Mouse (Mus musculus): ENCODE results near the gene Supt3.
A peak's percentile ranks its signal among the peaks of the same experiment; 100 is the strongest.

Supt3 gene

DNA sequence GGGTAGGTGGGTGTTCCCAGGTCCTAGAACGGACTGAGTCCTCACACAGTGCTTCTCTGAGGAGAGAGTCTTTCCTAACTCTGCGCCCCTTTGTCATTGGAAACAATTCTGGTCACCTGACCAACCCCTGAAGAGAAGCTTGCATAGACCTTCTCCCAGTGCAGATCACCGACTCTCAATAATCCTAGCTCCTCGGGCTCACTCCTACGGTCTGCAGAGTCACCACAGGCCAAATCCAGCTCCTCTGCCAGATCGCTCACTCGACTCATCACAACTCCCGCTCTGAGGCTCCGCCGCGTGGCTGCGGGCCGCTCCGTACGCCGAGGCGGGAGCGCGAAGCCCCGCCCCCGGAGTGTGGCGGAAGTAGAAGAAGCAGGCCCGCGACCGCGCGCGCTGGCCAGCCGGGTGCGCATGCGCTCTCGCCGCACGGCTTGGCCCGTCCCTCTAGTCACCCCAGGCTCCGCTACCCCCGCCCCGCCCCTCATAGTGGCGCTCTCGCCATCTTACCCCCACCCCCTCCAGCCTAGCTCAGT, at the start of gene Supt3:
Supt3 (plus strand) TSS at position 415 of the 533 bp plus-strand sequence.
- DNase-seq (ENCODE audit: low spot score in 2 of 2) = peak; percentile 92 to 94

DNA sequence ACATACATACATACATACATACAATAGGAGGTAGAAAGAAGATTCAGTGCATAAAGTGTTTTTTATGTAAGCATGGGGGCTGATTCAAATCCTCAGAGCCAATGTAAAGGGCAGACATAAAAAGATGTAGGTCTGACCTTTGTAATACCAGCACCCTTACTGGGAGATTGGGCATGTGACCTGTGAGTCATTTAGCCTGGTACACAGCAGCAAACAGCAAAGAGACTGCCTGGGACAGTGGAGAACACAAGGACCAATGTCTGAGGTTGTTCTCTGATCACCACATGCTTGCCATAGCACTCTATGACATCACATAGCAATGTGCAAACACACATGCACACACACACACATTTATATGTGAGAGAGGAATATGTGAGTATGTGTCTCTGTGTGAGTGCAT, 49.3 kb upstream of the Supt3 start:
- no peak for DNase-seq (ENCODE audit: low spot score in 2 of 2)

DNA sequence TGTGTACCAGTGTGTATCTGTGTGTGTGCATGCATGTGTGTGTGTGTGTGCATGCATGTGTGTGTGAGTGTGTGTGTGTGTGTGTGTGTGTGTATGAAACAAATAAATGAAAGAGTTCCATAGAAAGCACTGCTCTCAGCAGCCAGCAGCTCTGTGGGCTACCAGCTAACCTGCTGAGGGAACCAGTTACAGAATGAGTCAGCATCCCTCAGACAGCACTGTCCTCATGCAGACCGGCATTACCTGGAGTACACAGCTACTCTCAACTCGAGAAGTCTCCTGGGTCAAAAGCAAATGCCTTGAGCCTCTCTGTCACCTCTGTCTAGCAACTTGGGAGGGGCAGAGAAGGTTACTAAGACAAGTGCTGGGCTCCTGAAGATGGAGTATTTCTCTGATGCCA, 48.5 kb upstream of the Supt3 start:
- DNase-seq (ENCODE audit: low spot score in 2 of 2) = no peak

DNA sequence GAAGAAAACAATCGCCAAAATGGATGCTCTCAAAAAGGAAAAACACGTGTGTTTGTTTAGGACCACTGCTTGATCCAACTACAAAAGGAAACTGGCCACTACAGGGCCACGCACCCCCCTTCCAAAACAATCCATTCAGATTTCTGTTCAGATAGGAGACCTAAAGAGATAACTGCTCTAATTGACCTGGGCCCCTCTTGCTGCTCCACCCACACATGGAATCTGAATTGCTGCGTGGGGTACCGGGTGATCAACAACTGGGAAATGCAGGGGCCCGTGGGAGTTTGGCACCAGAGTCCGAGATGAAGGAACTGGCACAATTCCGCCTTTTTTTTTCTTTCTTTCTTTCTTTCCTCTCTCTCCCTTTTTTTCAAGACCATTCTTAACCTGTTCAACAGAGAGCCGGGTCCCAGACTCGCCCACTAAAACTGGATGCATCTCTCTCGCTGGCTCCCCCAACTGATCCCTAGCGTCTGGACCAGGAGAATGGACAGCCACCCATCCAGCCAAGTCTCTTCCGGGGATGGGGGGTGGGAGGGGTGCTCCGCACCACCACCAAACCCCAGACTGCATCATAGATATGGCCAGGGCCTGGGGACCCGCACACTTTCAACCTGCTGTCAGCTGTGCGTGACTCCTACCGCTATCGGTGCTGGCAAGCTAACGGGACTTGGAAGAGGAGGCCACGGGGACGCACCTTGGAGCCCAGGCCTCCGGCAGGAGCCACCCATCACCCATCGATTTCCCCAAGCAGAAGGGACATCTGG, 43.2 kb upstream of the Supt3 start:
- no peak for DNase-seq (ENCODE audit: low spot score in 2 of 2)

DNA sequence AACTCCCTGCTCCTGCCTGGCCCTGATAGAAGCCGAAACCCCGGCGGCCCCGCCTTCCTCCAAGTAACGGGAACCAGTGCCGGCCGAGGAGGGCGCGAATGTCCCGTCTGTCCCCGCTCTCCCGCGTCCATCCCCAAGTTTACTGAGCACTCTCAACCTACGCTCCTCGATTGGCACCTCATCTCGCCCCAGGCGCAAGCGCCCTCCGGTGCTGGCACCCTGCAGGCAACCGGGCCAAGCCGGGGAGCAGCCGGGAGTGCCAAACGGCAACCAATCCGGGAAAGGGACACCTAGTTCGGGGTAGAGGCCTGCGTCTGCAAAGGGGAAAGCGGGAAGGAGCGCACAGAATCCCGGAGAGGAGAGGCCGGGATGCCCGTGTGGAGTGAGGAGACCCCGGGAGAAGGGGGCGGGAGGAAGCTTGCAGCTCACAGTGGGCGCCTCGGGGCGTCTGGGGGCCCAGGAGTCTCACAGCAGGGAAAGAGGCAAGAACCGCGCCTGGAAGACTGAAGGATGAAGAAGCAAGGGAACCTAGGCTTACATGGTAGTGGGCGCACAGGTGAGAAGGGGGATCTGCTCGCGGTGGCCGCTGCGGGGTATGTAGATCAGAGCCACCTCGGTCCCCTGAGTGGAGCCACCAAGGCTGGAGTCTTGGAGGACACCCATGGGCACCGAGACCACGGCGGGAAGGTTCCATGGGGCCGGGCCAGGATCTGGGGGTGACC, 42.3 kb upstream of the Supt3 start:
- peak in 1 of 2 experiments; percentile 28 for DNase-seq (ENCODE audit: low spot score in 2 of 2)

DNA sequence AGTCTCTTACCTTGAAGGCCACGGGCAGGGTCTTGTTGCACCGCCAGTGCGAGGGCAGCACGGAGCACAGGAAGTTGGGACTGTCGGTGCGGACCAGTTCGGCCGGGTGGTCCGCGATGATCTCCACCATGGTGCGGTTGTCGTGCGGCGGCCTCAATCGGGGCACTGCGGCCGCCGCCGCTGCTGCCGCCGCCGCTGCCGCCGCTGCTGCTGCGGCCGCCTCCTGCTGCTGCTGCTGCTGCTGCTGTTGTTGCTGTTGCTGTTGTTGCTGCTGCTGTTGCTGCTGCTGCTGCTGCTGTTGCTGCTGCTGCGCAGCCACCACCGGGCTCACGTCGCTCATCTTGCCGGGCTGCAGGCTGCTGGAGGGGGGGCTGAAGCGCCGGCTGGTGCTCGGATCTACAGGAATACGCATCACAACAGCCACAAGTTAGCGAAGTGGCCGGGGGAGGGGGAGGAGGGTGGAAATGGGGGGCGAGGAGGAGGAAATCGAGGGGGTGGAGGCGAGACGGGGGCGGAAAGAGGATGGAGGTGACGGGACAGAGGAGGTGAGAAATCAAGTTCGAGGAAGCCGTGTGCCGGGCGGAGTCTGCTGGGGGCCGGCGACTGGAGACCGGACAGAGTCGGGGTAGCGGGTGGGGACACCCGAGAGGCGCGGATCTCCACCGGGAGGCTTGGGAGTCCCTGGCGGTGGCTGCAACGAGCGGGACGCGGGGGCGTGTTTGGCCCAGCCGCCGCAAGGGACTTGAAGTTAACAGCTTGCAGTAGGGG, 41.5 kb upstream of the Supt3 start:
- DNase-seq (ENCODE audit: low spot score in 2 of 2) = peak in 1 of 2 experiments; percentile 32

DNA sequence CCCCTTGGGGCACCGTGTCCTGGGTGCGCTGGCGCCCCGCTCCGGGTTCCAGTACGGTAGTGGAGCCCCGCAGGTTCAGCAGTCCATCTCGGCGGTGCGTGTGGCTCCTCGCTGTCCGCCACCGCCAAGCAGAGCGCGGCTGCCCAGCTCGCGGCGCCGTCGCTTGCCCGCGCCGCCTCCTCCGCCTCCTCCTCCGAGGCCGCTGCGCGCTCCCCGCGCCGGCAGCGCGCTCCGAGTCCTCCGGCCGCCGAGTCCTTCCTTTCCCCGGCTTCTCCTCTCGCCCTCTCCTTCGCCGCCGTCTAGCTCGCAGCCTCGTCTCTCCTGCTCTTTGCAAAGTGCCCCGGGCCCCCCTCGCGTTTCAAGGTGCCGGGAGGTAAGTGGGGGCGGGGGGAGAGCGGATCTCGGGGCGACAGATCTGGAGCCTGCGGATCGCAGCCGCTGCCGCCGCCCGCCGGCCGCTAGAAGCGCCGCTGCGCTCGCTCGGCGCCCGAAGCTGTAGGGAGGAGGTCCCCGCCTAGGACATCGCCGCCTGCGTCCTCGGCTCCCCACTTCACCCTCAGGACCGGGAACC, 40.9 kb upstream of the Supt3 start:
- DNase-seq (ENCODE audit: low spot score in 2 of 2) = peak; percentile 33 to 66

DNA sequence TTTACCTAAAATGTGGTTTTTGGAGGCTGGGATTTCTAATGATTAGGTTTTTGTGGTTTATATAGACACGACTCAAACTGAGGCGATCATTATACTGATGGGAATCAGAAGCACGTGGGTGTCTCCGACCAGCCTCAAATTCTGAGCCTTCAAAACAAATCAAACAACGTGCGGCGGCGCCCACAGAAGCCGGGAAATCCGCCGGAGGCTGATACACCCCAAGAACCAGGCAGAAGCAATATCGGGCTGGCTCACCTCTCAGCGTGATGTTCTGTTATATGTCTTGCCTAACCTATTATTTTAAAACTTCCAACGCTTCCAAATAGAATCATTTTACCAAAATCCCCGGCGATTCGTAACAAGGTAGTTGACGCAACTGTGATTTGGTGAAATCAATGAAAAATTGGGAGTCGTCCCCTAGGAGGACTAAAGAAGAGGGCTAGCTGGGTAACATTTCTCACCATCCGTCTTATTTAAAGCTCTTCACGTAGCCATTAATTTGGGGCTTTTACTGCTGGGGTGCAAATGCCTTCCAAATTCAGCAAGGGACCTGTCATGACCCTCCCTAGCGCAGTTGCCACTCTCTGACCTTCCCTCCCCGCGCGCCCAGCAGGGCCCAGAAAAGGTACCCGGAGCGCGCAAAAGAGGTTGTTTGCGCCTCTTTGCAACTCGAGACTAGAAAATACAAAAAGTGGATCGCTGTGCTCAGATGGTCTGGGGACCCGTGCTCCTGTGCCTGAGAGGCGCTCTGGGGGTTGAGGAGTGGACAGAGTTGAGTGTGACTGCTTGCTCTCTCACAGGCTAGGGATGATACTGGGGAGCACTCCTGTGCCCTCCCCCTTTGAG, 39.5 kb upstream of the Supt3 start:
- no peak for DNase-seq (ENCODE audit: low spot score in 2 of 2)

DNA sequence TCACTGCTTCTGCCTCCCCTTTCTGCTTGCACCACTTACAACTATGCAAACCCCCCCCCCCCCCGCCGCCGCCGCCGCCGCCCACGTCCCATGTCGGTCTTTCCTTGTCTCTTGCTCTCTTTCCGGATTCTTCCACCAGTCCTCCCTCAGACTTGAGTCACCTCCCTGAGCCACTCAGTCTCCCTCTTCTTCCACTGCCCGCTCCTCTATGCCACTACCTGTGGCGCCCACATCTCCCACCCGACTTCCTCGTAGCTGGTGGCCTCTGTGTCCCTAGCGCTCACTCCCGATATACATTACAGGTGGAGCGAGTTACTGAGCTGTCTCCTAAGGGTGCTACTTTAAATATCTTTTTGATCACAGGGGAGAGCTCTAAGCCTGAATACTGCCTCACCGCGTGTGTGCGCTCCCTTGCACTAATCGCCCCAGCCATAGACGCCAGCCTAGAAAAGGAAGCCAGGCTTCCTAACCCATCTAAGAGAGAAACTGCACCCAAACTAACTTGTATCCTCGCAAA, 38.8 kb upstream of the Supt3 start:
- no peak for DNase-seq (ENCODE audit: low spot score in 2 of 2)

DNA sequence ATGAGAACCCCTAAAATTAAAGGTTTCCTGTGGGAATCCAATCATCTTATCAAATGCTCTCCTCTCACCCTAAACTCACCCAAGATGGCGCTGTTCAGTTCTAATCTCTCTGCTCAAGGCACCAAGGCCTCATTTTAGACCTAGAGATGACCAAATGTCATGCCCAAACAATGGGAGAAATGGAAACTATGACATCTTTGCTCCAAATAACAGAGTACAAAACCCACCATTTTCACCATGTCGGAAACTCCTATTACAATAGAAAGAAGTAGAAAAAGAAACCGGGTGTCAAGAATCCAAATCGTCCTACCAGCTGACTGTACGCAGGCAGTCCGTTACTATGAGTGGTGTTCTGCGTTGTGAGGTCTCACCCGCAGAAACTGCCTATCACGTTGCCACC, 34.7 kb upstream of the Supt3 start:
- DNase-seq (ENCODE audit: low spot score in 2 of 2) = no peak

DNA sequence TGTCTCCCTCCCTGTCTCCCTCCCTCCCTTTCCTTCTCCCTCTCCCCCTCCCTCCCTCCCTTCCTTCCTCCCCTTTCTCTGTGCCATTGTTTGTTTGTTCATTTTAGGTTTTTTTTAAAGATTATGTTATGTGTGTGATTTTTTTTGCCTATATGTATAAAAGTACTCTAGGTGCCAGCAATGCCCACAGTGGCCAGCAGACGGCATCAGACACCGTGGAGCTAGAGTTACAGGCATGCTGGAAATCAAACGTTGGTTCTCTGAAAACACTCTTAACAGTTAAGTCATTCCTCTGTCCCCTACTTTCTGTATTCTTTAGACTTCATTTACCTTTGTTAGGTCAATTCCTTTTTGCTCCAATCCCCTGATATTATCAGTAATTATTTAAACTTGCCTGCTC, 33.2 kb upstream of the Supt3 start:
- DNase-seq (ENCODE audit: low spot score in 2 of 2) = no peak

DNA sequence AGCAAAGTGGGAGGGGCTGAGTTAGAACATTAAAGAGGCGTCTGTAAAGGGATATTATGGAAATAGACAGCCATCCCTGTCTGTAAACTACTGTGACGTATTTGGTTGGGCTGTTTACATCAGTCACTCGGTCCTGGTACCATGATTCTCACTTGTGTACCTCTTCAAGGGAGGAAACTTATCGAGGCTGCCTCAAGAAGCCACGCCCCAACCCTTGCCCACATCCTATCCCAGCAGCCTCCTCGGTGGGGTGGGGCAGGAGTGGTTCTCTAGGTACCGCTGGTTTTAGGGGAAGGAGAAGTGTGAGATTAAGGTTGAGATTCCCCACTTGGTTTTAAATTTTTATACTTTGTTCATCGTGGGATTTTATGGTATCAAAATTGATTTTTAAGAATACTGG, 31.6 kb upstream of the Supt3 start:
- DNase-seq (ENCODE audit: low spot score in 2 of 2) = no peak

DNA sequence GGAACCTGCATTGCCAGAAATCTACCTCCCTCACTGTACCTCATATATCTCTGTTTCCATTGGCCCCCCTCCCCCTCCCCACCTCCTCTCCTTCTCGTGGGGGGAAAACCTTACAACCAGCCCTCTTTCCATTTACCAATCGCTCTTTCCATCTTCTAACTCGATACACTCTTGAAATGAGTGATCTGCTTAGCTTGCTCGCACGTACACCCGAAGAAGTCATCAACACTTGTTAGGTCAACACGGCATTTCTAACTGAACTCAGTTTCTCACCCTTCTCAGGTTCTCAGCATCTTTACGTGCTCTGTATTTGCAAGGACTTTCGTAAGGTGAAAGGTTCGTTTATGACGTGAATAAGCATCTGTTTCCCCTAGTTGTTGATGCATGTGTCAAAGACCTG, 10.6 kb upstream of the Supt3 start:
- DNase-seq (ENCODE audit: low spot score in 2 of 2) = no peak

DNA sequence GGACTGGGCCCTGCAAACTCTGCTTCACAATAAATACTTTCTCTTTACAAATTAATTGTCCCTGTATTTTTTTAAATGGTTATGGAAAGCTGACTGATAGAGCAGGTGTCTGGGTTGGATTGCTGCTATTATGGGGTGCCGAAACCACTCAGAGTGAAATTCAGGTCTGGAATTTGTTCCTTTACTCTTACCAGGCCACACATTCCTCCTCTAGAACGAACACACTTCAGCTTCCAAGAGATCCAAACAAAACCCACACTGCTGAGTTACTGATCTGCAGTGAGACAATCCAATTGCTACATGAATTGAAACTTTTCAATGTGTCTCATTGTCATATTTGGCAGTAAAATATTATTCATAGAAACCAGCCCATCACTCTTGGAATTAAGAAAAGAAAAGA, 10.0 kb upstream of the Supt3 start:
- no peak for DNase-seq (ENCODE audit: low spot score in 2 of 2)

DNA sequence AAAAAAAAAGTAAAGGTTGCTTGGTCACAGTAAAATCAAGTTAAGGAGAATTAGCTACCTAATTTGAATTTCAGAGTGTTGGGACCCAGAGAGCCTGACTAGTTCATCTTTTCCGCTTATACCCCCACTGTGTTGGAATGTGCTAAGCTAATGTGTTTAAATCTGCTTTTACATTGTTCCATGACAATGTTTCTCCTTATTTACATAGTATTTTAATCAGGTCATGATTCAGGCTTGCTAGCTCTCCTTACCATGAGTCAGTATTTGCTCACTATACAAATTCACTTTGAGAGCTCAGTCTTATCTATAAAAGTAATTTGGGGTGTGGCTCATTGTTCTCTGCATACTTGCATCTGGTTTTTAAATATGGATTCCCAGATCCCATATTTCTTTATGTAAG, 9.6 kb upstream of the Supt3 start:
- no peak for DNase-seq (ENCODE audit: low spot score in 2 of 2)

DNA sequence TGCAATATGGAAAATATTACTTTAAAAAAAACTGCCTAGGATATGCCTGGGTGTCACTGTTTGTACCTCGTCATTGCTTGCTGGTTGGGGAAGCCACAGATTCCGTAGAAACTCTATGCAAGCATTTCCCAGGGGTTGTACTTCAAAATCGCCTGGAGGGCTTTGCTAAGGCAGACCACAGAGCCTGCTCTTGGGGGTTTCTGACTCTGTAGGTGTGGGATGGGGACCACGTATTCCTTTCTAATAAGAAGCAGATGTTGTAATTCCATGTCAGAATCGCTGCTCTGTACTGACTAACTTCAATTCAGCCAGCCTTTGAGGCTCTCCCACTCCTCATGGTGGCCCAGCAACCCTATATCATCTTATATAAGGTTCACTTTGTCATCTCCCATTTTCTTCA, 8.4 kb upstream of the Supt3 start:
- DNase-seq (ENCODE audit: low spot score in 2 of 2) = no peak

DNA sequence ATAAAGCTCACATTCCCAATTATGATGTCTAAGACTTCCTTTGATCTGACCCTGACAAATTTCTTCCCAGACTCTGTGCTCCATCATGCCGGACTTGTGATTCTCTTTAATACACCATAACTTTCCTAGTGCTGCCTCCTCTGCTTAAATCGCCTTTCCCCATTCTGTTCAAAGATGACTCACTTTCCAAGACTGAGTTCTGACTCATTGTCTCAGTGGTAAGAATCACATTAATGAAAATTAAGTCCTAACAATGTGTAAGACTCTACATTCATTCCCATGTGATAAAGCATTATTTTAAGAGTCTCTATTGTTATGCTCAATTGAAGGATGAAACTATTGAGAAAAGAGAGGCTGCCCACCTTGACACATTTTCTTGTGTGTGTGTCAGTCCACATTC, 6.1 kb upstream of the Supt3 start:
- DNase-seq (ENCODE audit: low spot score in 2 of 2) = no peak

DNA sequence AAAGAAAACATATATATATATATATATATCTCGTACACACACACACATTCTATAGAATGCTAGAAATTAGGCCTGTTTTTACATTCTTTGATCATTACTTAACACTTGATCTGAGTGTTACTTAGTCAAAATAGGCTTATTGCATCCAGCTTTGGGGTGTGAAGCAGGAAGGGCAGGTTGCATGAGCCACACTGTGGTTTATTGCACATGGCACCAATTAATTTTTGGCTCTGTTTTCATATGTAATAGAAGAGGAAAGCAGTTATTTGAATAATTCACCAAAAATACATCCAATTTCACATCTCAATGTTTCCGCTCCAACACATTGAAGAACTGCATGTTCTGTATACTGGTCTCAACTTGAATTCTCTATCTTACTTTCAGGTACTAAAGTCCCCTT, 4.4 kb upstream of the Supt3 start:
- no peak for DNase-seq (ENCODE audit: low spot score in 2 of 2)

DNA sequence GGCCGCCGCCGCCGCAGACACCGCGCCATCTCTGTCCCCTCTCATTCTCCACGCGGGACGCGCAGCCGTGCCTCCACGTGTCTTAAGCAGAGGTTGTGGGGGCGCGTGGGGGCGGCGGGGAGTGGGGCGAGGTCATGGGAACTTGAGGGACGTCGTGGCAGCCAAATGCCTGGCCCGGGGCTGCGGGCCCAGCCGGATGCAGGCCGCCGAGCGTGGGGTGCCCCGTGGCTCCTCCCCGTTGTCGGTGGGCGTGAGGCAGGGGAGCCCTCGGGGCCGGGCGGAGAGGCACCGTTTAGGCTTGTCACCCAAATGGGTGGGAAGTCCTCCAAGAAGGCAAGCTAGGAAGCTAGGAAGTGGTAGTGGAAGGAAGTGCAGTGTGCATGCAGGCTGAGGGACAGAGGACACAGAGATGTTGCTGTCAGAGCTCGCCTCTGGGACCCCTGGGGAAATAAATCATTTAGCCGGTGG, 419 bp downstream of the Supt3 start:
- DNase-seq (ENCODE audit: low spot score in 2 of 2) = peak; percentile 60

DNA sequence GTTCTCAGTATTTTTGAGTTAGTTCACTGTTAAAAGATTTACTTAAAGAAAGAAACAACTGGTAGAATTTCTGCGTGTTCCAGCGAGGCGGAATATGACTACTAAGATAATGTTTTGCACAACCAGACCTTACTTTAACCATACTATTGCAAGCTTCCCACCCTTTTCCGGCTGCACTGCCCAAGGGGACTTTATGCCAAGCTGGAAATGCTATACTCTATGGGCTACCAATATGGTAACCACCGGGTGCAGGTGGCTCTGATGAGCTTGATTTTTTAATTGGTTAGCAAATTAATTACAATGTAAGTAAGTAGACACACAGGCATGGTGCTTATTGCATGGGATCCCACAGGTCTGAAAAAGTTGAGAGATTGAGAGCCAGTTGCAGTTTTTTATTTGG, 1.2 kb downstream of the Supt3 start:
- no peak for DNase-seq (ENCODE audit: low spot score in 2 of 2)

DNA sequence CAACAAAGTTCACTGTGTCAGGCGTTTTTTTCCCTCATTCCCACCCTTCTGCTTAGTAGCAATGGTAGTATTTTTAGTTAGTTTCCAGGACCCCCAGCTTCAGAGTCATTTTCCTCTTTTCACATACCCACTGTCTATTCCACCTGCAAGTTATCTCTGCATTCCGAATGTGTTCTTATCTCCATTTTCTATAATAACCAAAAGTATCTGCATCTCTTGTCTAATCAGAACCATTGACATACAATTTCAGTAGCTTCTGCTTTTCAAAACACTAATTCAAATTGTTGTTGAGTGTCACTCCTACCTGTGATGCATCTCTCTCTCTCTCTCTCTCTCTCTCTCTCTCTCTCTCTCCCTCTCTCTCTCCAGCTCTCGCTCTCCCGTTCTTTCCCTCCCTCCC, 3.4 kb downstream of the Supt3 start:
- no peak for DNase-seq (ENCODE audit: low spot score in 2 of 2)

Data from frontal cortex, postnatal 14 days (tissue).